Mouse (Mus musculus): ENCODE measurements around the gene Dock2. TPM values are rescaled to one million over a fixed set of nuclear protein-coding genes. Genes with fewer than 3 reads are reported as not detected.

Dock2 gene
- total and polyA plus RNA-seq, 3 experiments: 60.9 to 101 (median 77.9) TPM

- DNase-seq (ENCODE audit: low read depth, low spot score): peak; percentile 59
- no peaks in the 10 kb centered on the region for H3K79me2 ChIP-seq (ENCODE audit: control insufficient read depth, insufficient read depth, low read length, poor library complexity)
- no peak overlapping the region for H3K27ac ChIP-seq (ENCODE audit: control insufficient read depth, low read depth, low read length)
- H3K4me3 ChIP-seq (ENCODE audit: control insufficient read depth in 1 of 2, insufficient read depth in 1 of 2, low read depth in 2 of 2, low read length in 2 of 2): no peak overlapping the region
- H3K9me3 ChIP-seq (replicated peaks; ENCODE audit: insufficient read depth, low read length): no peaks in the 10 kb centered on the region
- no peak overlapping the region for H3K9ac ChIP-seq (ENCODE audit: control insufficient read depth, low read depth, low read length, poor library complexity, severe bottlenecking)
- peaks cover 4 to 7% of the 10 kb centered on the region in 2 experiments for H3K4me1 ChIP-seq (ENCODE audit: control insufficient read depth in 1 of 2, insufficient read depth in 2 of 2, low read length in 2 of 2)
- H3K27me3 ChIP-seq (ENCODE audit: control insufficient read depth in 1 of 2, insufficient read depth in 2 of 2, low read length in 2 of 2): no peaks in the 10 kb centered on the region
- H3K36me3 ChIP-seq (ENCODE audit: control insufficient read depth in 1 of 2, insufficient read depth in 2 of 2, low read length in 2 of 2): peaks cover 0 to 8% of the 10 kb centered on the region in 2 experiments; a peak in 2 of 4 replicates
- 0 out of 2 replicates have a peak, but pooled peaks have one; percentile 13 for TF ChIP-seq ZC3H11A (IDR thresholded peaks at IDR 0.05; ENCODE audit: low read depth, low read length)
- TF ChIP-seq HCFC1 (IDR thresholded peaks at IDR 0.05; ENCODE audit: low read depth, low read length): no peak
- peak; percentile 98 for TF ChIP-seq ZKSCAN1 (IDR thresholded peaks at IDR 0.05; ENCODE audit: low read depth, low read length)
- no peak for TF ChIP-seq MEF2A (IDR thresholded peaks at IDR 0.05; ENCODE audit: extremely low read depth, insufficient replicate concordance, low read depth, low read length, poor library complexity, severe bottlenecking)
- TF ChIP-seq RAD21 (IDR thresholded peaks at IDR 0.05; ENCODE audit: low read depth, low read length): peak; percentile 65
- TF ChIP-seq SMC3 (IDR thresholded peaks at IDR 0.05; ENCODE audit: low read depth, low read length): peak; percentile 60
- TF ChIP-seq CTCF (IDR thresholded peaks at IDR 0.05 in 2 of 3, conservative IDR thresholded peaks at IDR 0.05 in 1 of 3; ENCODE audit: control insufficient read depth in 1 of 3, insufficient read depth in 1 of 3, low read depth in 2 of 3, low read length in 3 of 3, poor library complexity in 1 of 3, severe bottlenecking in 1 of 3): peak; percentile 57 to 75 (median 74)
- no peak for TF ChIP-seq MXI1 (IDR thresholded peaks at IDR 0.05; ENCODE audit: low read depth, low read length)
- TF ChIP-seq MAFK (IDR thresholded peaks at IDR 0.05; ENCODE audit: borderline replicate concordance, low read depth, low read length): no peak
These were observed 445.8 kb downstream of the Dock2 start for GRCm38 (mm10) chr11:34337907-34338306.

- Histone ChIP-seq H3K79me2 (ENCODE audit: control insufficient read depth, insufficient read depth, low read length, poor library complexity) (no peaks in the 10 kb centered on the region), H3K27ac (ENCODE audit: control insufficient read depth, low read depth, low read length) (no peak overlapping the region), H3K4me3 (ENCODE audit: control insufficient read depth in 1 of 2, insufficient read depth in 1 of 2, low read depth in 2 of 2, low read length in 2 of 2) (no peak overlapping the region), H3K36me3 (ENCODE audit: control insufficient read depth in 1 of 2, insufficient read depth in 2 of 2, low read length in 2 of 2) (peaks cover 1 to 13% of the 10 kb centered on the region in 2 experiments; a peak in 3 of 4 replicates), H3K4me1 (ENCODE audit: control insufficient read depth in 1 of 2, insufficient read depth in 2 of 2, low read length in 2 of 2) (peaks cover 7 to 8% of the 10 kb centered on the region in 2 experiments), H3K9me3 (replicated peaks; ENCODE audit: insufficient read depth, low read length) (no peaks in the 10 kb centered on the region), H3K9ac (ENCODE audit: control insufficient read depth, low read depth, low read length, poor library complexity, severe bottlenecking) (no peak overlapping the region), H3K27me3 (ENCODE audit: control insufficient read depth in 1 of 2, insufficient read depth in 2 of 2, low read length in 2 of 2) (no peaks in the 10 kb centered on the region)
- TF ChIP-seq TCF12 (IDR thresholded peaks at IDR 0.05; ENCODE audit: low read depth, low read length): peak; percentile 77
- TF ChIP-seq POLR2AphosphoS5 (IDR thresholded peaks at IDR 0.05; ENCODE audit: borderline replicate concordance, low read depth, low read length): no peak
- peak; percentile 35; the same call in 1 of the 2 replicates for TF ChIP-seq ETS1 (IDR thresholded peaks at IDR 0.05; ENCODE audit: low read depth, low read length)
- peak; percentile 19 to 71; a peak in 3 of 4 replicates for TF ChIP-seq EP300 (IDR thresholded peaks at IDR 0.05; ENCODE audit: low read depth in 1 of 2, low read length in 2 of 2)
- TF ChIP-seq TAL1 (IDR thresholded peaks at IDR 0.05; ENCODE audit: low read length): peak; percentile 41; the same call in 1 of the 2 replicates
- no peak for TF ChIP-seq GABPA (IDR thresholded peaks at IDR 0.05; ENCODE audit: low read depth, low read length)
- TF ChIP-seq GATA1 (IDR thresholded peaks at IDR 0.05; ENCODE audit: low read depth, low read length): peak; percentile 63
- TF ChIP-seq CHD1 (IDR thresholded peaks at IDR 0.05; ENCODE audit: low read depth, low read length): no peak
- TF ChIP-seq JUND (IDR thresholded peaks at IDR 0.05; ENCODE audit: low read depth, low read length): 0 out of 2 replicates have a peak, but pooled peaks have one; percentile 43
- peak; percentile 57 for DNase-seq (ENCODE audit: low read depth, low spot score)
These were observed 451.2 kb downstream of the Dock2 start for GRCm38 (mm10) chr11:34332344-34333031.

All from MEL (cell line).